In genomic region chr7:126760391-126760802, GRCm38 (mm10) we compare ENCODE assay signal across 9 mouse cellular contexts. TPM values are rescaled to one million over a fixed set of nuclear protein-coding genes. Genes with fewer than 3 reads are reported as not detected.
DNase-seq lines count a peak whose midpoint lies in the region; ATAC-seq and TF ChIP-seq lines count a peak whose summit lies in the region.
"Had no signal": no experiment of that assay in that cellular context is flagged by ENCODE, and none has a peak within 500 bp of the region (broad histone marks: within the 10 kb centered on the region; RNA-seq: fewer than 3 reads in every experiment).

No protein-coding gene starts in this region.

- H3K4me3 ChIP-seq in left cerebral cortex, adult 2 months: peak overlapping the region; percentile 62
- H3K4me3 ChIP-seq in liver, embryonic 16.5 days (ENCODE audit: low read depth, low read length): peak overlapping the region; percentile 80

- H3K9ac ChIP-seq in liver, embryonic 16.5 days (ENCODE audit: low read depth, low read length): peak overlapping the region; percentile 88

- 0 out of 2 replicates have a peak, but pooled peaks cover 4% of the 10 kb centered on the region for H3K36me3 ChIP-seq in liver, embryonic 16.5 days (ENCODE audit: control insufficient read depth, insufficient read depth)

- no peaks in the 10 kb centered on the region for H3K9me3 ChIP-seq in liver, embryonic 16.5 days (replicated peaks; ENCODE audit: control insufficient read depth, low read length)

- intact Hi-C loops in left cerebral cortex, adult 2 months (cut with DNase I): loop anchor here (5.0 to 10.0 kb wide), 3 partner anchors 58 to 352 kb away; partner anchors contain the start of gene Tufm
- intact Hi-C loops in left cerebral cortex, postnatal 36 days (cut with DNase I): loop anchor here (2.0 to 5.0 kb wide), 2 partner anchors 16 to 58 kb away; partner anchors contain the start of gene Ypel3
- intact Hi-C loops in gastrocnemius, postnatal 14 days (cut with DNase I; ENCODE audit: low total_unique reads): no loop called here

- H3K4me2 ChIP-seq in liver, embryonic 16.5 days (ENCODE audit: low read depth, low read length): peak overlapping the region; percentile 87

- no peak for DNase-seq in left cerebral cortex, adult 2 months (ENCODE audit: extremely low spot score in 1 of 2, low spot score in 2 of 2)
- no peak for DNase-seq in left cerebral cortex, postnatal 36 days (ENCODE audit: low spot score in 2 of 2)
- DNase-seq in cerebellum, postnatal 10 days: peak; percentile 73 to 81
- DNase-seq in gastrocnemius, postnatal 14 days: peak; percentile 79
- DNase-seq in induced T-regulatory cell, adult 2 months (ENCODE audit: low read depth): peak; percentile 35
- peak; percentile 68 for DNase-seq in ovary, postnatal 14 days (ENCODE audit: low spot score)
- DNase-seq in left cerebral cortex, adult 9 months (ENCODE audit: low spot score in 2 of 2): no peak

- TF ChIP-seq CTCF in left cerebral cortex, adult 2 months (IDR thresholded peaks at IDR 0.05): no peak

- H3K27ac ChIP-seq in left cerebral cortex, adult 2 months: peak overlapping the region; percentile 96
- H3K27ac ChIP-seq in liver, embryonic 16.5 days (ENCODE audit: low read length): peak overlapping the region; percentile 87

- H3K27me3 ChIP-seq in liver, embryonic 16.5 days (ENCODE audit: control insufficient read depth, insufficient read depth, low read depth, low read length): no peaks in the 10 kb centered on the region
- H3K27me3 ChIP-seq: Patski had no signal

- H3K4me1 ChIP-seq in liver, embryonic 16.5 days (ENCODE audit: control insufficient read depth, low read depth, low read length): peaks cover 38% of the 10 kb centered on the region

- ATAC-seq in liver, embryonic 16.5 days (ENCODE audit: low read depth): 0 out of 2 replicates have a peak, but pooled peaks have one; percentile 1
- ATAC-seq: Patski had no signal

- WGBS in liver, embryonic 16.5 days (ENCODE audit: insufficient replicate concordance): 48% methylated on average over 3 of the region's 3 CpGs

RNA-seq across cellular contexts. Expression of gene Mapk3, which starts 1.0 kb away (rescaled TPM):
- 100 to 1,000 TPM; 155 to 166 TPM for total RNA-seq in left cerebral cortex, adult 2 months (2021)
- total RNA-seq in left cerebral cortex, postnatal 36 days (2021): 100 to 1,000 TPM; 148 to 172 TPM
- total RNA-seq in gastrocnemius, postnatal 14 days (2021): 10 to 100 TPM; 35.0 to 40.0 TPM
- 19.6 and 22.3 TPM in 2 replicates for polyA plus RNA-seq in liver, embryonic 16.5 days (2015; fragmentation: Nextera tagmentation; extraction: Ambion mirVana)

RNA-seq across cellular contexts. Expression of gene Gdpd3, which starts 5.7 kb away (rescaled TPM):
- 1 to 10 TPM; 2.4 to 3.4 TPM for total RNA-seq in left cerebral cortex, adult 2 months (2021)
- total RNA-seq in left cerebral cortex, postnatal 36 days (2021): 1 to 10 TPM in 1 of 2 experiments, under 1 TPM in 1; 0.99 to 3.0 TPM
- 1 to 10 TPM in 1 of 2 experiments, under 1 TPM in 1; 0.92 to 1.8 TPM for total RNA-seq in gastrocnemius, postnatal 14 days (2021)
- polyA plus RNA-seq in liver, embryonic 16.5 days (2015; fragmentation: Nextera tagmentation; extraction: Ambion mirVana): 0.36 and 0.55 TPM in 2 replicates

RNA-seq across cellular contexts. Expression of gene Ypel3, which starts 16.4 kb away (rescaled TPM):
- 100 to 1,000 TPM; 312 to 323 TPM for total RNA-seq in left cerebral cortex, adult 2 months (2021)
- total RNA-seq in left cerebral cortex, postnatal 36 days (2021): 100 to 1,000 TPM; 303 to 345 TPM
- total RNA-seq in gastrocnemius, postnatal 14 days (2021): 10 to 100 TPM; 52.4 to 64.9 TPM
- 102 and 119 TPM in 2 replicates for polyA plus RNA-seq in liver, embryonic 16.5 days (2015; fragmentation: Nextera tagmentation; extraction: Ambion mirVana)

RNA-seq across cellular contexts. Expression of gene Tbx6, which starts 20.9 kb away (rescaled TPM):
- total RNA-seq in left cerebral cortex, adult 2 months (2021): 1 to 10 TPM; 1.1 to 1.2 TPM
- under 1 TPM; 0.54 to 0.68 TPM for total RNA-seq in left cerebral cortex, postnatal 36 days (2021)
- total RNA-seq in gastrocnemius, postnatal 14 days (2021): under 1 TPM; 0.31 to 0.55 TPM
- polyA plus RNA-seq in liver, embryonic 16.5 days (2015; fragmentation: Nextera tagmentation; extraction: Ambion mirVana): 0.90 and 1.3 TPM in 2 replicates

RNA-seq across cellular contexts. Expression of gene Ppp4c, which starts 31.9 kb away (rescaled TPM):
- 10 to 100 TPM; 50.4 TPM for total RNA-seq in left cerebral cortex, adult 2 months (2021)
- total RNA-seq in left cerebral cortex, postnatal 36 days (2021): 10 to 100 TPM; 47.5 to 49.9 TPM
- total RNA-seq in gastrocnemius, postnatal 14 days (2021): 10 to 100 TPM; 28.0 to 33.6 TPM
- polyA plus RNA-seq in liver, embryonic 16.5 days (2015; fragmentation: Nextera tagmentation; extraction: Ambion mirVana): 82.2 and 91.1 TPM in 2 replicates

Comparison
In these comparisons a context has a peak if more than half of its experiments do, and no peak if none do; other contexts are left out.
1. DNase-seq: peak in cerebellum, postnatal 10 days (2 of 2), gastrocnemius, postnatal 14 days (single experiment), induced T-regulatory cell, adult 2 months (single experiment) and ovary, postnatal 14 days (single experiment); none in left cerebral cortex, adult 2 months (0 of 2), left cerebral cortex, postnatal 36 days (0 of 2) and left cerebral cortex, adult 9 months (0 of 2).
2. RNA of gene Ypel3, which starts 16.4 kb away (total RNA-seq): 303 to 345 TPM in left cerebral cortex, postnatal 36 days and 312 to 323 TPM in left cerebral cortex, adult 2 months; 52.4 to 64.9 TPM in gastrocnemius, postnatal 14 days; every median in the first group is over 4 times any median in the second.